In genomic region chr16:35784134-35784725, GRCm38 (mm10) we compare ENCODE assay signal across 23 mouse cellular contexts. TPM values are rescaled to one million over a fixed set of nuclear protein-coding genes. Genes with fewer than 3 reads are reported as not detected.
A peak's percentile ranks its signal among the peaks of the same experiment; 100 is the strongest.
DNase-seq lines count a peak whose midpoint lies in the region; ATAC-seq lines count a peak whose summit lies in the region.
"Had no signal": no experiment of that assay in that cellular context is flagged by ENCODE, and none has a peak within 500 bp of the region (broad histone marks: within the 10 kb centered on the region; RNA-seq: fewer than 3 reads in every experiment).

No protein-coding gene starts in this region.

- no peaks in the 10 kb centered on the region for H3K9me3 ChIP-seq in liver, embryonic 12.5 days (replicated peaks)
- no peaks in the 10 kb centered on the region for H3K9me3 ChIP-seq in heart, embryonic 12.5 days (replicated peaks)
- H3K9me3 ChIP-seq: forebrain, embryonic 10.5 days; midbrain, embryonic 15.5 days; neural tube, embryonic 12.5 days had no signal

- 56% methylated on average over 7 of the region's 7 CpGs for WGBS in liver, embryonic 12.5 days (ENCODE audit: insufficient replicate concordance)
- WGBS in heart, embryonic 12.5 days: 61% methylated on average over 7 of the region's 7 CpGs

- peaks cover 32% of the 10 kb centered on the region for H3K4me1 ChIP-seq in liver, embryonic 12.5 days
- H3K4me1 ChIP-seq in heart, embryonic 12.5 days (replicated peaks): peaks cover 42% of the 10 kb centered on the region
- H3K4me1 ChIP-seq: midbrain, embryonic 15.5 days had no signal

- peaks cover 25% of the 10 kb centered on the region for H3K36me3 ChIP-seq in liver, embryonic 12.5 days
- no peaks in the 10 kb centered on the region for H3K36me3 ChIP-seq in heart, embryonic 12.5 days
- H3K36me3 ChIP-seq: midbrain, embryonic 15.5 days had no signal

- H3K4me3 ChIP-seq in liver, embryonic 12.5 days: no peak overlapping the region
- no peak overlapping the region for H3K4me3 ChIP-seq in heart, embryonic 12.5 days
- H3K4me3 ChIP-seq: forebrain, embryonic 10.5 days; midbrain, embryonic 15.5 days; neural tube, embryonic 12.5 days had no signal

- no peak overlapping the region for H3K4me2 ChIP-seq in liver, embryonic 12.5 days
- no peak overlapping the region for H3K4me2 ChIP-seq in heart, embryonic 12.5 days
- H3K4me2 ChIP-seq: lung, embryonic 14.5 days; midbrain, embryonic 15.5 days; neural tube, embryonic 12.5 days had no signal

- no peak overlapping the region for H3K9ac ChIP-seq in liver, embryonic 12.5 days
- H3K9ac ChIP-seq in heart, embryonic 12.5 days: no peak overlapping the region
- H3K9ac ChIP-seq: lung, embryonic 14.5 days; midbrain, embryonic 15.5 days; neural tube, embryonic 12.5 days had no signal

- H3K27me3 ChIP-seq in liver, embryonic 12.5 days (replicated peaks): no peaks in the 10 kb centered on the region
- no peaks in the 10 kb centered on the region for H3K27me3 ChIP-seq in heart, embryonic 12.5 days (replicated peaks)
- H3K27me3 ChIP-seq: midbrain, embryonic 15.5 days; neural tube, embryonic 12.5 days; Patski had no signal

- no peak overlapping the region for H3K27ac ChIP-seq in liver, embryonic 12.5 days
- H3K27ac ChIP-seq in heart, embryonic 12.5 days (ENCODE audit: poor library complexity, severe bottlenecking): no peak overlapping the region
- H3K27ac ChIP-seq: forebrain, embryonic 10.5 days; hindbrain, postnatal 0 days; midbrain, embryonic 15.5 days; neural tube, embryonic 12.5 days had no signal

- peak; percentile 61; the same call in 1 of the 2 replicates for ATAC-seq in liver, embryonic 12.5 days
- peak; percentile 95 for ATAC-seq in common myeloid progenitor, adult 5-6 weeks (replicated peaks; ENCODE audit: low read depth, poor library complexity, severe bottlenecking)
- ATAC-seq in megakaryocyte-erythroid progenitor cell, adult 5-6 weeks (replicated peaks; ENCODE audit: low FRiP score, low TSS enrichment, poor library complexity, severe bottlenecking): peak; percentile 67; the same call in 1 of the 2 replicates
- no peak for ATAC-seq in heart, embryonic 12.5 days (ENCODE audit: insufficient number of reproducible peaks, low FRiP score)
- ATAC-seq: forebrain, embryonic 16.5 days; hindbrain, postnatal 0 days; midbrain, embryonic 15.5 days; Patski had no signal

- DNase-seq in liver (no peak), ES-CJ7 (ENCODE audit: low read depth, low spot score) (peak; percentile 25)
- DNase-seq in cerebellum, postnatal 36 days: no peak
- DNase-seq in kidney, postnatal 4 days: no peak
- DNase-seq: adrenal gland, postnatal 10 days; cerebellum, adult 2 months; cerebellum, postnatal 25 days; gastrocnemius, postnatal 14 days; kidney, adult 18-20 months; layer of hippocampus, adult 9-11 months; lung, embryonic 14.5 days; retina, postnatal 1 day; thymus, adult 2 months had no signal

RNA-seq across cellular contexts. Expression of gene Hspbap1, which starts 14.1 kb away (rescaled TPM):
- 22.4 and 23.0 TPM in 2 replicates for polyA plus RNA-seq in liver, embryonic 12.5 days (2016; fragmentation: Nextera tagmentation; extraction: Ambion mirVana)
- total RNA-seq in common myeloid progenitor, adult 5-6 weeks (2017): 2.5 and 4.5 TPM in 2 replicates
- 7.2 and 8.0 TPM in 2 replicates for total RNA-seq in megakaryocyte-erythroid progenitor cell, adult 5-6 weeks (2014; fragmentation: Nextera tagmentation)
- total RNA-seq in megakaryocyte-erythroid progenitor cell, adult 5-6 weeks (2017): 5.9 and 6.1 TPM in 2 replicates
- 10.7 and 10.9 TPM in 2 replicates for polyA plus RNA-seq in heart, embryonic 12.5 days (2016; fragmentation: Nextera tagmentation; extraction: Ambion mirVana)

RNA-seq across cellular contexts. Expression of gene Dirc2, which starts 15.1 kb away (rescaled TPM):
- 7.1 and 7.8 TPM in 2 replicates for polyA plus RNA-seq in liver, embryonic 12.5 days (2016; fragmentation: Nextera tagmentation; extraction: Ambion mirVana)
- total RNA-seq in common myeloid progenitor, adult 5-6 weeks (2017): 5.5 and 7.9 TPM in 2 replicates
- 2.1 and 5.3 TPM in 2 replicates for total RNA-seq in megakaryocyte-erythroid progenitor cell, adult 5-6 weeks (2014; fragmentation: Nextera tagmentation)
- 1.2 and 5.1 TPM in 2 replicates for total RNA-seq in megakaryocyte-erythroid progenitor cell, adult 5-6 weeks (2017)
- 14.4 and 15.1 TPM in 2 replicates for polyA plus RNA-seq in heart, embryonic 12.5 days (2016; fragmentation: Nextera tagmentation; extraction: Ambion mirVana)
